Mouse (Mus musculus): ENCODE measurements around the gene Ssh3. TPM values are rescaled to one million over a fixed set of nuclear protein-coding genes. Genes with fewer than 3 reads are reported as not detected.
A peak's percentile ranks its signal among the peaks of the same experiment; 100 is the strongest.

Ssh3 gene
- polyA plus RNA-seq (2012; rRNA removed), result 82.3 and 98.0 TPM in 2 replicates

DNA sequence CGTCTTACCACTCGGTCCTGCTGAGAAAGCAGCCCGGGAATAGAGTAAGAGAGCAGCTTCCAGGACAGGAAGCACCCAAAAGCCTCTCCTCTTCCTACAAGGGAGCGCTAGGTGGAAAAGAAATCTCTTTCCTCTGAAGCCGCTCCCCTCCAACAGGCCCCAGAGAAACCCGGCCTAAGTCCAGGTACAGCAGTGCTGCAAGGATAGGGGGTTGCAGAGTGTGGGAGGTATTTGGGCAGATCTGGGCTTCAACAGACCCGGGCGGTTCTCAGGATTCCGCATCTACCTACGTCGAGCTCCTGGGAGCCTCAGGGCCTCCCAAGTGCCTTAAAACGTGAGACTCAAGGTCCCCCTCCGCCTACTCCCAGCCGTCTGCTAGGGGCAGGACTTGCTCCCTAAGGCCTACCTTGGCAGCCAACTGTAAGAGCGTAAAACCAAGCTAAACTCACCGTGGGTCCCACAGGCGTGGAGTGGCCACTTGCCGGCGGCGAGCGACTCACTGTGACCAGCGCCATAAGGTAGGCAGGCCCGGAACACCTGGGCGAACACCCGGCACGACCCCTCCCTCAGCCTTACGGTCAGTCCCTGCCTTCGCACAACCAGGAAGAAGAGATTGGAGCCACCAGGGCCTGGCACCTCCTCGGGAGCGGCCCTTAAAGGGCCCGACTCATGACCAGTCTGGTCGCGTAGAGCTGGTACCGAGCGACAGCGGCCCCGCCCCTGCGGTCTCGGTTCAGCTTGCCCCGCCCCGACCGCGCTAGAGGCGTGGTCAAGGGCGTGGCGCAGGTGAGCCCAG, at the start of gene Ssh3:
TSS of gene Ssh3 (minus strand) at position 615 of the 796 bp plus-strand sequence.
- peak; percentile 82 for DNase-seq
- WGBS, result 11% methylated on average over 46 of the region's 46 CpGs
- peaks cover 6% of the 10 kb centered on the region for H3K4me1 ChIP-seq (ENCODE audit: control insufficient read depth, insufficient read depth, low read length)
- no peak for TF ChIP-seq CTCF (IDR thresholded peaks at IDR 0.05; ENCODE audit: insufficient read depth, low read length)
- peak; percentile 59; the same call in 1 of the 2 replicates for TF ChIP-seq POLR2A (IDR thresholded peaks at IDR 0.05; ENCODE audit: borderline replicate concordance, extremely low read depth, low read depth, low read length)
- peak within 1 kb of the TSS; percentile 91 for H3K4me3 ChIP-seq (replicated peaks; ENCODE audit: extremely low read depth, low read depth, low read length)

DNA sequence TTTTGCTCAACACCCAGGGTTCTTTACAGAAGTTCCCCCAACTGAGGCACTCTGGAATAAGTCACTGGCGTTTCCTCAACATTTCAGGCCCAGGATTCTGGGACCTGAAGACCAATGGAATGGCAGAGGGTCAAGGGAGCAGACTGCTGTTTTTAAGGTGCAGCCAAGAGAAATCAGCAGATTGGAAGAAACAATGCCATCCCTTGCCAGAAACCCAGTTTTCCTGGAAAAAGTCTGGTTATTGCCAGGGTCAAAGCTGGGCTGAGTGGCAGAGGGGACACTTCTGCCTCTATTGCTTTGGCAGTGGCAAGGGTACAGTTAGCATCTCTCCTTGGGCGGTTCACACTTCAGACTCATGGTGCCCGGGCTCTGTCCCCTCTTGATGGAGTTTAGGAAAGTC, 48.2 kb upstream of the Ssh3 start:
- H3K4me3 ChIP-seq (replicated peaks; ENCODE audit: extremely low read depth, low read depth, low read length), result no peak overlapping the region
- no peak for DNase-seq
- 70% methylated on average over 3 of the region's 3 CpGs for WGBS
- peaks cover 4% of the 10 kb centered on the region; the same call in 1 of the 2 replicates for H3K4me1 ChIP-seq (ENCODE audit: control insufficient read depth, insufficient read depth, low read length)
- TF ChIP-seq POLR2A (IDR thresholded peaks at IDR 0.05; ENCODE audit: borderline replicate concordance, extremely low read depth, low read depth, low read length), result no peak
- TF ChIP-seq CTCF (IDR thresholded peaks at IDR 0.05; ENCODE audit: insufficient read depth, low read length), result no peak

DNA sequence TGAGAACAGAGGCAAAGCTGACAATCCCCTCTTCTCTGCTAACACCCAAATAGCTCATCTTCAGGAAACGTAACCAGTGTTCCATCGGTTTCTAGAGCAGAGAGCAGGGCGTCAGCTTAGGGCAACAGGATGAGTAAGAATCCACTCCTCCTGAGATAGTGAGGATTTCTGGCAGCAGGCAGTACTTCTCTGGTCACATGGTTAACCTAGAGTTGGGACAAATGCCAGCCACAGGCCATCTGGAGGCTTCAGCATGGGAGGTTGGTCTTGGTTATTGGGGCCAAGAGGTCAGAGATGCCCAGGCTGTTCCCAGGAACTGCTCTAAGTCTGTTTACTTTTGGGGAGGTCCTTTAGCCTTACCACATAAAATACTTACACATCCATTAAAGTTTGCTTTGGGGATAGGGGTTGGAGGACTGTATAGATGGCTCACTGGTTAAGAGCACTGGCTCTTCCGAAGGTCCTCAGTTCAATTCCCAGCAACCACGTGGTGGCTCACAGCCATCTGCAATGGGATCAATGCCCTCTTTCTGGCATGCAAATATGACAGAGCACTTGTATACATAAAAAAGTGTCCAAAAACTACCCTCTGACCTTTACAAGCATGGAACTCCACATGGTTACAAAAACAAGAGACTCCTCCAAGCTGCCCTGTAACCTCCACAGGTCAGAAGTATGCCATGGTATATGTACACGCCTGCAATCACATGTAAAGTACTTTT, 46.4 kb upstream of the Ssh3 start:
- TF ChIP-seq CTCF (IDR thresholded peaks at IDR 0.05; ENCODE audit: insufficient read depth, low read length) (no peak), POLR2A (IDR thresholded peaks at IDR 0.05; ENCODE audit: borderline replicate concordance, extremely low read depth, low read depth, low read length) (no peak)
- Histone ChIP-seq H3K4me3 (replicated peaks; ENCODE audit: extremely low read depth, low read depth, low read length) (no peak overlapping the region), H3K4me1 (ENCODE audit: control insufficient read depth, insufficient read depth, low read length) (peaks cover 4% of the 10 kb centered on the region; the same call in 1 of the 2 replicates)
- no peak for DNase-seq
- WGBS, result 55% methylated on average over 6 of the region's 6 CpGs

DNA sequence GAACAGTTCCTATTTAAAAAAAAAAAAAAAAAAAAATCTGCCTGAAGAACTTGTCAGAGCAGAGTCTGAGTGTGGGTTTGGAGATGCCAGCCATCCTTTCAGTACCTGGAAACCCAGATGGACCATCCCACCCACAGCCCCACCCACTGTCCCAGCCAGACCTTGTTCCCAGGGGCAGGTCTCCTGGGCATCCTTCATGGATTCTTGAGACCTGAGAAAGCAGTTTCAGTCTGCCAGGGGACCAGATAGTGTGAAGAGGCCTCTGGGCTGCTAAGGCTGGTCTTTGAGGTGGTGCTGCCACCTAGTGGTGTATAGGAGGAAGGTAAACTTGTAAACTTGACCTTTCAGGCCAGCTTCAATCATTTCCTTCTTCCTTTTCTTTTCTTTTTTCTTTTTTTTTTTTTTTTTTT, 40.8 kb upstream of the Ssh3 start:
- Histone ChIP-seq H3K4me1 (ENCODE audit: control insufficient read depth, insufficient read depth, low read length) (peaks cover 7% of the 10 kb centered on the region), H3K4me3 (replicated peaks; ENCODE audit: extremely low read depth, low read depth, low read length) (no peak overlapping the region)
- DNase-seq, result no peak
- TF ChIP-seq POLR2A (IDR thresholded peaks at IDR 0.05; ENCODE audit: borderline replicate concordance, extremely low read depth, low read depth, low read length) (no peak), CTCF (IDR thresholded peaks at IDR 0.05; ENCODE audit: insufficient read depth, low read length) (peak; percentile 83)

DNA sequence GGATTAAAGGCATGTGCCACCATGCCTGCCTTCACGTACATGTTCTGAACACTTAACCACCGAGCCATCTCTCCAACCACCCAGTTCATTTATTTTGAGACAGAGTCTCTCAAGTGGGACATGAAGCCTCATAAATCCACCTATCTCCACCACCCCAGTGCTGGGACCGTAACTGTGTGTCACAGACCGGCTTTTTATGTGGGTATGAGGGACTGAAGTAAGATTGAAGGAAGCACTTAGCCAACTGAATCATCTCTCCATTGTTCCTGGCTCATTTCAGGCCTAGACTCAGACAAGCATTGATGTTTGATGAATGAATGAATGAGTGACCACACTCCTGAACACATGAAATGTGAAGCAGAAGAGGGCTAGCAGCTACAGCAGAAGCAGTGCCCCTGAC, 40.3 kb upstream of the Ssh3 start:
- no peak for TF ChIP-seq POLR2A (IDR thresholded peaks at IDR 0.05; ENCODE audit: borderline replicate concordance, extremely low read depth, low read depth, low read length)
- TF ChIP-seq CTCF (IDR thresholded peaks at IDR 0.05; ENCODE audit: insufficient read depth, low read length), result no peak
- Histone ChIP-seq H3K4me3 (replicated peaks; ENCODE audit: extremely low read depth, low read depth, low read length) (no peak overlapping the region), H3K4me1 (ENCODE audit: control insufficient read depth, insufficient read depth, low read length) (peaks cover 12% of the 10 kb centered on the region)
- WGBS, result 94% methylated on average over 4 of the region's 4 CpGs
- DNase-seq, result no peak

DNA sequence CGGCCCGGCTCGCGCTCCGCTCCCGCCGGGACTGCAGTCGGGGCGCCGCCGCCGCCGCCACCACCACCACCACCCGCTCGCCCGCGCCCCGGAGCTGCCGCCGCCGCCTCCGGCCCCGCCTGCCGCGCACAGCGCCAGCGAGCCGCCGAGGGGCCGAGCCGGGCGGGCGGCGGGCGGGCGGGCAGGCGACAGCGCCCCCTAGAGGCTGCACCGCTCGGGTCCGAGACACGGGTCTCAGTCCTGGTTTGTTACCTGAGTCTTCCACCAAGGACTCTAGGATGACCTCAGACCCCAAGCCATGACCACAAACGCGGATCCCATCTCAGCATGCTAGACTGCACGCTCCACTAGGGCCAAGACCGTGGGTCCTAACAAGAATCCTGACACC, 37.2 kb upstream of the Ssh3 start, which contains the start of gene Grk2:
TSS of gene Grk2 (minus strand) at position 33 of the 388 bp plus-strand sequence.
- 9% methylated on average over 46 of the region's 46 CpGs for WGBS
- DNase-seq, result peak; percentile 76
- TF ChIP-seq POLR2A (IDR thresholded peaks at IDR 0.05; ENCODE audit: borderline replicate concordance, extremely low read depth, low read depth, low read length), result no peak
- peak; percentile 44; the same call in 1 of the 2 replicates for TF ChIP-seq CTCF (IDR thresholded peaks at IDR 0.05; ENCODE audit: insufficient read depth, low read length)
- Histone ChIP-seq H3K4me3 (replicated peaks; ENCODE audit: extremely low read depth, low read depth, low read length) (peak within 1 kb of the TSS; percentile 94), H3K4me1 (ENCODE audit: control insufficient read depth, insufficient read depth, low read length) (peaks cover 26% of the 10 kb centered on the region)

DNA sequence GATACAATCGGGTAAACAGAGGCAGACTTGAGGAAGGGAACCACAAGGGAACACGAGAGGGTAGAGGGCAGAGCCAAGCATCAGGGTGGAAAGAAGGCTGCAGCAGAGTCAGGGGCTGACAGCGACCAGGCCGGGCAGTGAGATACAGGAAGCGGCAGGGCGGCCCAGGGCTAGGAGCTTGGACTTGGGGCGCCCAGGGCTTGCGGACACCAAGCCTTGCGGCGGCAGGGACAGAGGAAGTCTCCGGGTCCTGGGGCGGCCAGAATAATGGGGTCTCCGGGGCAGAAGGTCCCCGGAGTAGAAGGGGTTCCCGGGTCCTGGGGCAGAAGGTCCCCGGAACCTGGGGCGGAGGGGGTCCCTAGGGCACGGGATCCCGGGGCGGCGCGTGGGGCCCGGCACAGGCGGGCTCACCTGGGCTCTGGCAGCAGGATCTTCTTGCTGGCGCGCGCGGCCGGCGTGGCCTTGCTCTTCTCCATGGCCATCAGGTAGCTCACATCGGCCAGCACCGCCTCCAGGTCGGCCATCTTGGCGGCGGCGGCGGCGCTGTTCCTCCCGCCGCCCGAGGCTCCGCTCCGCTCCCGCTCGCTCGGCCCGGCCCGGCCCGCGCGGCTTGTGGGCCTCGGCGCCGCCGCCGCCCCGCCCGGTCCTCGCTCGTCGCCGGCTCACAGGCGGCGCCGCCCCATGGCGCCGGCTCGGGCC, 36.7 kb upstream of the Ssh3 start:
- peaks cover 28% of the 10 kb centered on the region for H3K4me1 ChIP-seq (ENCODE audit: control insufficient read depth, insufficient read depth, low read length)
- DNase-seq, result peak; percentile 64
- TF ChIP-seq CTCF (IDR thresholded peaks at IDR 0.05; ENCODE audit: insufficient read depth, low read length) (no peak), POLR2A (IDR thresholded peaks at IDR 0.05; ENCODE audit: borderline replicate concordance, extremely low read depth, low read depth, low read length) (no peak)
- H3K4me3 ChIP-seq (replicated peaks; ENCODE audit: extremely low read depth, low read depth, low read length), result peak overlapping the region; percentile 94
- 5% methylated on average over 68 of the region's 68 CpGs for WGBS

GRCm38 (mm10) chr19:4304871-4305321, 35.9 kb upstream of the Ssh3 start:
- H3K4me1 ChIP-seq (ENCODE audit: control insufficient read depth, insufficient read depth, low read length), result peaks cover 35% of the 10 kb centered on the region

GRCm38 (mm10) chr19:4304251-4304821, 35.4 kb upstream of the Ssh3 start:
- TF ChIP-seq CTCF (IDR thresholded peaks at IDR 0.05; ENCODE audit: insufficient read depth, low read length), result no peak
- TF ChIP-seq POLR2A (IDR thresholded peaks at IDR 0.05; ENCODE audit: borderline replicate concordance, extremely low read depth, low read depth, low read length), result no peak
- WGBS, result 54% methylated on average over 5 of the region's 5 CpGs
- H3K4me3 ChIP-seq (replicated peaks; ENCODE audit: extremely low read depth, low read depth, low read length), result peak overlapping the region; percentile 94
- DNase-seq, result no peak
- H3K4me1 ChIP-seq (ENCODE audit: control insufficient read depth, insufficient read depth, low read length), result peaks cover 41% of the 10 kb centered on the region

More at GRCm38 (mm10) chr19:4304871-4305321, 35.9 kb upstream of the Ssh3 start:
- H3K4me3 ChIP-seq (replicated peaks; ENCODE audit: extremely low read depth, low read depth, low read length), result peak overlapping the region; percentile 94
- WGBS, result 25% methylated on average over 4 of the region's 4 CpGs
- DNase-seq, result no peak
- no peak for TF ChIP-seq CTCF (IDR thresholded peaks at IDR 0.05; ENCODE audit: insufficient read depth, low read length)
- TF ChIP-seq POLR2A (IDR thresholded peaks at IDR 0.05; ENCODE audit: borderline replicate concordance, extremely low read depth, low read depth, low read length), result no peak
